Mouse (Mus musculus) heart, adult 2 months (tissue): ENCODE measurements at regions not wholly inside any gene's neighbourhood (a gene's known extent, or its start where the extent isn't known, plus 50 kb on each side); places are given as distances from the start of the nearest gene placed in this dataset.
A peak's percentile ranks its signal among the peaks of the same experiment; 100 is the strongest.

Source experiments
- DNase-seq, 2 experiments: peaks; one replicate each; pipeline ENCODE4 v3.0.0; 2021
- H3K27ac ChIP-seq: fragments of 200-600 bp; 2 replicates; pipeline ENCODE4 v1.8.1; 2022
- H3K27me3 ChIP-seq: fragments of 200-500 bp; 2 replicates; pipeline ENCODE4 v1.6.1; 2012; ENCODE audit warnings: mild to moderate bottlenecking, low read length, inconsistent platforms, mixed read lengths; ENCODE audit not compliant: control insufficient read depth, insufficient read depth
- H3K36me3 ChIP-seq: fragments of 200-500 bp; 2 replicates; pipeline ENCODE4 v1.6.1; 2012; ENCODE audit warnings: low read length, inconsistent platforms; ENCODE audit not compliant: control insufficient read depth, insufficient read depth
- H3K4me1 ChIP-seq: fragments of 200-500 bp; 2 replicates; pipeline ENCODE4 v1.6.1; 2011; ENCODE audit warnings: low read length; ENCODE audit not compliant: control insufficient read depth, insufficient read depth
- H3K4me3 ChIP-seq: fragments of 200-600 bp; 2 replicates; pipeline ENCODE4 v1.8.1; 2022
- H3K79me2 ChIP-seq: fragments of 200-500 bp; replicated peaks from 2 replicates; pipeline ENCODE4 v1.6.1; 2012; ENCODE audit warnings: mild to moderate bottlenecking, inconsistent platforms, low read length, moderate library complexity, mixed read lengths; ENCODE audit not compliant: control insufficient read depth, insufficient read depth
- H3K9ac ChIP-seq: fragments of 200-500 bp; 2 replicates; pipeline ENCODE4 v1.6.1; 2012; ENCODE audit warnings: low read depth, mild to moderate bottlenecking, control low read depth, inconsistent platforms, low read length, mixed read lengths
- CTCF ChIP-seq: fragments of 200-600 bp; IDR thresholded peaks from 2 replicates; pipeline ENCODE4 v1.8.1; 2022; ENCODE audit warnings: antibody characterized with exemption, mild to moderate bottlenecking, moderate library complexity
- EP300 ChIP-seq: fragments of 200-500 bp; IDR thresholded peaks from 2 replicates; pipeline ENCODE4 v1.6.1; 2011; ENCODE audit warnings: low read depth, low read length, control low read depth; ENCODE audit not compliant: insufficient read depth
- POLR2A ChIP-seq: fragments of 200-500 bp; IDR thresholded peaks from 2 replicates; pipeline ENCODE4 v1.6.1; 2011; ENCODE audit warnings: mild to moderate bottlenecking, low read depth, low read length, control low read depth; ENCODE audit not compliant: insufficient read depth
- WGBS: fragments of 180-500 bp; shearing (Covaris S2); methylation state at CpG from one replicate; pipeline ENCODE4 v1.1.7; 2018; 5-methylcytosine and 5-hydroxymethylcytosine counted together
- intact Hi-C: fragments of 180-260 bp; cut with DNase I; formaldehyde crosslinking; loops from one replicate; pipeline ENCODE4 v1.15.1; 2025

DNA sequence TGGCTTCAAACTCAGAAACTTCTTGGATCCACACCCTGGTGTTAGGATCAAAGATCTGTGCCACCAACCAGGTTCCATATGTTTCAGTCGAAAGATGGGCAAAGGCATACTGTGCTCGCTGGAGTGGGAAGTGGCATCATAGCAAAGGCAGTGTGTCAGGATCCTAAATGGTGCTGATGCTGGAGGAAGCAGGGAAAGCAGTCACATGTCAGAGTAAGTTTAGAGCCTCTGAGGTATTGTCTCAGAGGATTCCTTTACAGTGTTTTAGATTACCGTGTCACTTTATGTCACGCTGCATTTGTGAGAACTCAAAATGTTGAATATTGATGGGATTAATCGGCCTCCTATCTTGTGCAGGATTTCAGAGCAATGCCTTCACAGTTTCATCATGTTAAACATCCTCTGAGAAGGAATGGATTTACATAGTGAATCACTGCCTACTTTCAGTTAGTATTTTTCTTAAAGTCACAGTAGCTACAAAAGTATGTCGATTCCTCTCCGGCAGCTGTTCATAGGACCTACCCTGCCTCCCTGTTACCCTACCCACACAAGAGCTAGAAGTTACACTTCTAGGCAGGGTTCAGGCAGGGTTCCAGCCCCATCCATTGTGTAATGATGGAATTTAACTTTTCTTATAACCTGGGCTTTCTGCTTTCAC, 994.4 kb upstream of the Lrrc6 start:
- H3K9ac ChIP-seq, result no peak overlapping the region
- no peak for TF ChIP-seq POLR2A
- no peak for TF ChIP-seq EP300
- no peak for TF ChIP-seq CTCF
- H3K36me3 ChIP-seq, result no peaks in the 10 kb centered on the region
- H3K79me2 ChIP-seq, result no peaks in the 10 kb centered on the region
- WGBS, result 83% methylated on average over 7 of the region's 7 CpGs
- no peak overlapping the region for H3K27ac ChIP-seq
- DNase-seq, result no peak
- H3K4me1 ChIP-seq, result no peaks in the 10 kb centered on the region
- no peak overlapping the region for H3K4me3 ChIP-seq
- no peaks in the 10 kb centered on the region for H3K27me3 ChIP-seq
- intact Hi-C loops, result no loop called here

GRCm38 (mm10) chr15:67481733-67482132, 981.0 kb upstream of the Lrrc6 start:
- no peaks in the 10 kb centered on the region for H3K36me3 ChIP-seq
- intact Hi-C loops, result no loop called here
- no peaks in the 10 kb centered on the region for H3K4me1 ChIP-seq
- TF ChIP-seq CTCF (no peak), POLR2A (no peak), EP300 (no peak)
- WGBS, result 71% methylated on average over 2 of the region's 2 CpGs
- H3K4me3 ChIP-seq, result no peak overlapping the region
- H3K27ac ChIP-seq, result no peak overlapping the region
- H3K27me3 ChIP-seq, result no peaks in the 10 kb centered on the region
- H3K9ac ChIP-seq, result no peak overlapping the region
- no peaks in the 10 kb centered on the region for H3K79me2 ChIP-seq
- DNase-seq, result peak in 1 of 2 experiments; percentile 11

DNA sequence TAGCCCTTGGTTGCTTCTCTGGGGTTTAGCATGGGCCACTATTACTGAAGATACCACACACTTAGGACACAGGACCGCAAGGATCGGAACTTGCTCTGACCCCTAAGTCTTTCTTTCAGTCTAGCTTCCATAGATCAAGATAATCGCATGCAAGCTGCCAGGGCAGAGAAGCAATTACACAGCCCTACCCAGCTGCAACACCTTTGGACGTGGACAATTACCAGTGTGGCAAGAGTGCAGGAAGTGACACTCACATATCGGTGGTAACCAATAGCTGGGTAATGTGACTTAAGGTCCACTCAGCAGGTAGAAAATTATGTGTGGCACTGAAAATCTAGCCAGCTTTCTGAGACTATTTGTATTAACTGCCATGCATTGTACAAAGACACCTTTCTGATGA, 973.6 kb upstream of the Lrrc6 start:
- H3K79me2 ChIP-seq, result no peaks in the 10 kb centered on the region
- WGBS, result 88% methylated on average over 5 of the region's 5 CpGs
- no peak overlapping the region for H3K9ac ChIP-seq
- H3K27me3 ChIP-seq, result no peaks in the 10 kb centered on the region
- intact Hi-C loops, result no loop called here
- H3K27ac ChIP-seq, result no peak overlapping the region
- no peak for DNase-seq
- TF ChIP-seq CTCF (no peak), EP300 (no peak), POLR2A (no peak)
- no peaks in the 10 kb centered on the region for H3K4me1 ChIP-seq
- H3K36me3 ChIP-seq, result no peaks in the 10 kb centered on the region
- H3K4me3 ChIP-seq, result no peak overlapping the region

GRCm38 (mm10) chr15:67472979-67473378, 972.3 kb upstream of the Lrrc6 start:
- Histone ChIP-seq H3K27me3 (no peaks in the 10 kb centered on the region), H3K27ac (no peak overlapping the region), H3K4me3 (no peak overlapping the region), H3K79me2 (no peaks in the 10 kb centered on the region), H3K36me3 (no peaks in the 10 kb centered on the region), H3K4me1 (no peaks in the 10 kb centered on the region), H3K9ac (no peak overlapping the region)
- intact Hi-C loops, result no loop called here
- no peak for DNase-seq
- TF ChIP-seq CTCF (no peak), EP300 (no peak), POLR2A (no peak)

DNA sequence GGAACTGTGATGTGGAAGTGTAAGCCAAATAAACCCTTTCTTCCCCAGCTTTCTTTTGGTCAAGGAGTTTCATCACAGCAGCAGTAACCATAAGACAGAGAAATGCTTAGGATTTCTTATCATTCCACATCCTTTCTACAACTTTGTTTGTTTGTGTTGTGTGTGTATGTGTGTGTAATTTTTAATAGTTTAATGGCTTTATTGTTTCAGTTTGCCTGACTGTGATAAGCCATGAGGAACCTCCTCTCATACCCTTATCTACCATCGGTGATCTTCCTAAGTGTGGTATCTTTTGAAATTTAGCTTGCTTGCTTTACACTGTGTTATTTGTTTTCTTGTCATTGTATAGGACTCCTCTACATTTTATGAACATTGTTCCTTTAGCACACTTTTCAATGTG, 970.6 kb upstream of the Lrrc6 start:
- Histone ChIP-seq H3K9ac (no peak overlapping the region), H3K36me3 (no peaks in the 10 kb centered on the region), H3K79me2 (no peaks in the 10 kb centered on the region), H3K4me3 (no peak overlapping the region), H3K27ac (no peak overlapping the region), H3K27me3 (no peaks in the 10 kb centered on the region), H3K4me1 (no peaks in the 10 kb centered on the region)
- intact Hi-C loops, result no loop called here
- WGBS, result 90% methylated on average over 1 of the region's 1 CpGs
- TF ChIP-seq POLR2A, result no peak
- TF ChIP-seq EP300, result no peak
- no peak for TF ChIP-seq CTCF
- no peak for DNase-seq

GRCm38 (mm10) chr15:67470036-67470435, 969.3 kb upstream of the Lrrc6 start:
- Histone ChIP-seq H3K4me1 (no peaks in the 10 kb centered on the region), H3K9ac (no peak overlapping the region), H3K27me3 (no peaks in the 10 kb centered on the region), H3K36me3 (no peaks in the 10 kb centered on the region), H3K27ac (no peak overlapping the region), H3K4me3 (no peak overlapping the region), H3K79me2 (no peaks in the 10 kb centered on the region)
- intact Hi-C loops, result no loop called here
- TF ChIP-seq POLR2A (no peak), CTCF (no peak), EP300 (no peak)
- no peak for DNase-seq
